Mouse (Mus musculus): ENCODE data around the gene Samd4b. TPM values are rescaled to one million over a fixed set of nuclear protein-coding genes. Genes with fewer than 3 reads are reported as not detected.
"Not testable (repeated sequence)": the region's sequence is repeated elsewhere in the genome, so short reads cannot be mapped to it uniquely, and the experiment has no call there.

Samd4b gene
- polyA plus RNA-seq (2015; fragmentation: Nextera tagmentation; extraction: Ambion mirVana), result 10.5 and 10.9 TPM in 2 replicates

DNA sequence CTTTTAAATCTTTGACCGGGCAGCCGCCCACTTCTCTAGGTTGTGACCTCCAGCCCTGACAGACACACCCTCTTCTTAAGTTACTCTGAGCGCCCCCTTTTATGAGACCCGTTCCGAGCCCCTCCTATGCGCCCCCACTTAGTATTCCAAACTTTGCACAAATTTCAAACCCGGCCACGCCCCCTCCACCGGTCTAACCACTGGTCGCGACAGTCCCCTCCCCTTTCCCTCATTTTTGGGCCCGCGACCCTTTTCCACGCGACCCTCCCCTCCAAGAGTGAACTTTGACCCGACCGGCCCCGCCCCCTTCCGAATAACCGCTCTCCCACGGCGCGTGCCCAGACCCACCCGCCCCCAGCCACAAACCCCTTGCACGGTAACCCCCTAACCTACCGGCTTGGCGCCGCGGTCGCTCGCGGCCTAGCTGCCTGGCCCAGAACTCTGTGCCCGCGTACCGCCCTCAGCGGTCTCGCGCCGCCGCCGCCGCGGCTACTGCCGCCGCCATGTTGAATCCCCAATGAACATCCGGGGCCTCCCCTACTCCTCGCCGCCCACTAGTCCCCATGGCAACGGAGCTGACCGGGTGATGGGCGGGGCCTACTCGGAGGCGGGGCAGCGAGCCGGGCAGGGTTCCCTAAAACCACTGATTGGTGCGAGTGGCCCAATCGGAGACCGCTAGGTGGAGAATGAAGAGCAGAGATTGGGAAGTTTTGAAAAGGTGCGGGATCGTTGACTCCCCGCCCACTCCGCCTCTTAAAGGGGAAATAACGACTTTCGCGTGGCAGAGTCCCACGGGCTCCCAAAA lies at the start of gene Samd4b, which contains the start of gene Pak4:
Samd4b (minus strand) TSS at position 503 of the 805 bp plus-strand sequence.
Pak4 (minus strand) TSS at position 544 of the 805 bp plus-strand sequence.
- peak; percentile 98 for DNase-seq (ENCODE audit: low spot score)

DNA sequence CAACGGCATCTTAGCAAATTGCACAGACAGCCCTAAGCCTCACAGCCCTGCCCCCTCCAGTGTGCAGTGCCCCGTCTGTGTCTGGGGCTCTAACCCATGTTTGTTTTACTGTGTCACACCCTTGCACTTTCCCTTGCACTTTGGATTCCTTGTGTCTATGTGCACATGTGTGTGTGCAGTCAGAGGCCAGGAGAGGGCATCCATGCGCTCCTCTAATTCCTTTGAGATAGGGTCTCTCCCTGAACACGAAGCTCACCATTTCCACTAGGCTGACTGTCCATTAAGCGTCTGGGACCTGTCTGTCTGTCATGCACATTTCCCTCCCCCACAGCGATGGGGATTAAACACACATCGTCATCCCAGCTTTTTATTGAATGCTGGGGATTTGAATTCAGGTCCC lies 49.1 kb upstream of the Samd4b start:
- peak; percentile 41 for DNase-seq (ENCODE audit: low spot score)

DNA sequence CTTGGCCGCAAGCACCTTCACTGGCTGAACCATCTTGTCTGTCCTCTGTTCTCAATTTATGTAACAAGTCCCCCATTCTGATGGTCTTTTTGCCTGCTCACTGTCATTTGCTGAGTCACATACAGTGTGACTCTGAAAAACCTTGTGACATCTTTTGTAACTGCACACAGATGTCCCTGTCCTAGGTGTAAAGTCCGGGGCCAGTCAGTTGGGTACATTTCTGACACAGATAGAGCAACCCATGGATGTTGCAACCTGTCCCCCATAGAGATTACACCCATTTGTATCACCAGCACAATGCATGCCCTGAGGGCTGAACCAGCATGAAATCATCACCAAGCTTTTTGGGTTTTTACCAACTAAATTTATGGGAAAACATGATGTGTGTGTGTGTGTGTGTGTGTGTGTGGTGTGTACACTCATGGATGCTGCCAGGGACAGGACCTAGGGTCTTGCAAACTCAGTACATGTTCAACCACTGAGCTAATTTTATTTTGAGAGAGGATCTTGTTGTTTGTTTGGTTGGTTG lies 48.1 kb upstream of the Samd4b start:
- no peak for DNase-seq (ENCODE audit: low spot score)

DNA sequence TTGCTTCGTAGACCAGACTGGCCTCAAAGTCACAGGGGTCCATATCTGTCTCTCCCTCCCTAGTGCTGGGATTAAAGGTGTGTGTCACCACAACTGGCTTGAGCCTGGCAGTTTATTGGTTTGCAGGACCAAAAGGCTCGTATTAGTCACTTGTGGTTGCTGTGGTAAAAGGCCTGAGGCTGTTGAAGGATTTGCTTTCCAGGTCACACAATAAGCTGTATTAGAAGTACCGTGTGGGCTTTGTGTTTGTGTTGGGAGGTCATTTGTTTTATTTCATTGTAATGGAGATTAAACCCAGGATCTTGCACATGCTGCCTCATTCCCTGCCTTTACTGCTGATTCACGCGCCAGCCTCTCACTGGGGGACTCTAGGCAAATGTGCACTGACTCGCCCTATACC lies 47.4 kb upstream of the Samd4b start:
- no peak for DNase-seq (ENCODE audit: low spot score)

DNA sequence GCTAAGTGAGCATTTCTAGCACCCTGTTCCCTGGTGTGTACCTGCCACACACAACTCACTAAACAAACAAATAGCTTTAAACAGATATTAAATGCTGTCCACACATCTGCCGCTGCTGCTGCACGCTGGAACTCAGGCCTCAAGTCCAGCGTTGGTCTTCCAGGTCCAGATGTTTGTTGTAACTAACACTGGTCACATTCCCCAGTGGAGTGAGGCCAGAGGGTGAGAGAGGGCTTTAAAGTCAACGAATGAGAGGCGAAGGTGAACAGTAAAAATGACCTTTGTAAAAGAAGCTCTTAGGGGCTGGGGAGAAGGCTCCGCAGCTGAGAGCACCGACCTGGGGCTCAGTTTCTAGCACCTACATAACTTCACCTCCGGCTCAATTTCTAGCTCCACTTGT lies 43.6 kb upstream of the Samd4b start:
- DNase-seq (ENCODE audit: low spot score), result no peak

DNA sequence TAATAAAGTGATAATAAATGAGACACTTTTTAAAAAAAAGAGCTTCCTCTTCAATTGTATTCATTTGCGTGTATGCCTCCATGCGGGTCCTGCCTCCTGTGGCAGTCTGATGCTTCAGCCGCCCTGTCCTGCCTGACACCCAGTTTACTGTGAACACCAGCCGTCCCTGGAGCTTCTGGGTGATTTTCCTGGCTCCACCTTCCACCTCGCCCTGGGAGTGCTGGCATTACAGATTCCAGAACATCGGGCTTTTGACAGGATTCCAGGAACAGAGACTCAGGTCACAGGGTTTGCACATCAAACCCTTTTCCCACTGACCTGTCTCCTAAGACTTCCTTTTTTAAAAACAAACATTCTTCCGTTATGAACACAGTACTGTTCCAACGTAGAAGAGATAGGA lies 39.6 kb upstream of the Samd4b start:
- no peak for DNase-seq (ENCODE audit: low spot score)

DNA sequence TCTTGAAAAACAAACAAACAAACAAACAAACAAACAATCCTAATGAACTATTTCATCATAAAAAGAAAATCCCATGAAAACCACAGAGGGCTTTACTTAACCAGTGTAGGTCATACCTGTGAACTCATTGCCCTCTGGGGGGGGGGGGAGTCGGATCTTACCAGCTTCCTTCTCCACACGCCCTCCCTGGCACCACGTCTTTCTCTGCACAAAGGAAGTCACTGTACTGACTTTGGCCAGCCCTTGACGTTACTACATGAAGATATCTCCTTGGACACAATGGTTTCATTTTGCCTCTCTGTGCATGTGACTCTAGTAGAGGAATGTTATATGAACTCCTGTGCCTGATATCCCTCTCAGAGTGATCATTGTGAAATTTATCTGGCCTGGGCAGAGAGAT lies 36.2 kb upstream of the Samd4b start:
- no peak for DNase-seq (ENCODE audit: low spot score)

DNA sequence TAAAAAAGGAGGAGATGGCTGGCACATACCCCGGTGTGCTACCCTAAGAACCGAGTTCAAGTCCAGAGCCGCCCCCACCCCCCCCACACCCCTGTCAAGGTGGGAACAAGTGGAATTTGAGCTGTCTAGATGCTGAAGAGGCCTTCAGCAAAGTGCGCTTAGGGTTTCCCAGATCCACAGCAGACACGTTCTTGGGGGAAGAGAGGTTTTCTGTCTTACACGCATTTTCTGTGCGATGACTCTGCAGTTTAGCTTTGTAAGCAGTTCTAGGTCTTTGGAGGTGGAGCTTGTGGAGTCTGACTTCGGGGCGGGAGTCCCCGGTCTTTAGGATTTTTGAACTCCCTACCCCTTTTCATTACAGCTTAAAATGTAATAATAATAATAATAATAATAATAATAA lies 33.1 kb upstream of the Samd4b start, which contains the start of gene Acp7:
Acp7 (minus strand) TSS at position 260 of the 400 bp plus-strand sequence.
- DNase-seq (ENCODE audit: low spot score), result no peak

DNA sequence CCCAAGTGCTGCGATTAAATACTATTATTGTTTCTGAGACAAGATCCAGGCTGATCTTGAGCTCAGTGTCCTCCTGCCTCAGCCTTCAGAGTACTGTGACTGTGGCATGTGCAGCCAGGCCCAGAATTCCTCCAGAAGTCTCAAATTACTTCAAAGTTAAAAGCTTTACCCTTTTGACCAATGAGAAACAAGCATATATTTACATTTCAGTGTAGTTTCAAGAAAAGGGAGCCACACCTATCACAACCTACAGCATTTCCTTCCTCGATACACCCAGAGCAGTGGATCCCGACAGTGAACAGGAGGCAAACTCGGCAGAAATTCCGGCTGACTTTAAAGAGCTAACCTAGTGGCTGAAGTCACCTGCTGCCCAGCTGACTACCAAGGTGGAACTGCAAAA lies 26.8 kb upstream of the Samd4b start:
- DNase-seq (ENCODE audit: low spot score), result no peak

DNA sequence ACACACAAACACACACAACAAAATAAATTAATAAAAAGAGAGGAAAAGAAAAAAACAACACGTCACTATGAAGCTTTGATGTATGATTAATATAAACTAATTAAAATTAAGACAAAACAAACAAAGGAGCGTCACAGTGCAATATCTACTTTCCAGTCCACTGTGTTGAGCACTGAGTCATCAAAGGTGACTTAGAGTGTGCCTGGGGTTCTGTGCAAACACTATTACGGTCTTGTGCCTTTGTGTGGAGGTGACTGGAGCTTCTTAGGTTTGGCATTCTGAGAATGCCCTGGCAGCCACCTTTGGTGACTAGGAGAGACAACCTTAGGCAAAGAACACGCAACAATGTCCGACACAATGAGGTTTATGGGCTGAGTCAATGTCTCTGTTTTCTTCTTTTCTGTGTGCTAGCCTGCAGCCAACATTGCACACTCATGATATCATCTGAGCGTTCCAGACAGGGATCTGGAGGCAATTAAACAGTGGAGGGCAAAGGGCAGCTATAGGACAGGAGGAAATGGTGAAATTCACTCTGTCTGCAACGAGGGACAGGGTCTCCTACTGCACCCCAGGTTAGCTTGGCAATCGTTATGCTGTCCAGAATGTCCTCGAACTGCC lies 21.3 kb upstream of the Samd4b start:
- no peak for DNase-seq (ENCODE audit: low spot score)

DNA sequence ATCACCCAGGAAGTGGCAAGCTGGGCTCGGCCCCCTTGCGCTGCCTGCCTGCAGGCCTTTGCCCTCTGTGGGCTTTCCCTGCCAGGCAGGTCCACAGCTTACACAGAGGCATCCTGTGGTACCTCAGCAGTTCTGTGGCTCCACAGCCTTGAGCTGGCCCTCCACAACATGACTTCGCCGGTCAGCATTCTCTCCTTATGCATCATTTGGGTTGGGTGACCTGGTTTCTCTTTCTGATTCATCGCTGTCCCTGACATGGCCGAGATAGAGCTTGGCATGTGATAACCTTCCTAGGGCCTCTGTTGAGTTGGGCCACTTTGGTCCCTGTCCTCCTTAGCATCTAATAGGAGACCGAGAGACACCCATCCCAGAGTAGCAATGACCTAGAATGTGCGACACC lies 8.0 kb upstream of the Samd4b start:
- no peak for DNase-seq (ENCODE audit: low spot score)

DNA sequence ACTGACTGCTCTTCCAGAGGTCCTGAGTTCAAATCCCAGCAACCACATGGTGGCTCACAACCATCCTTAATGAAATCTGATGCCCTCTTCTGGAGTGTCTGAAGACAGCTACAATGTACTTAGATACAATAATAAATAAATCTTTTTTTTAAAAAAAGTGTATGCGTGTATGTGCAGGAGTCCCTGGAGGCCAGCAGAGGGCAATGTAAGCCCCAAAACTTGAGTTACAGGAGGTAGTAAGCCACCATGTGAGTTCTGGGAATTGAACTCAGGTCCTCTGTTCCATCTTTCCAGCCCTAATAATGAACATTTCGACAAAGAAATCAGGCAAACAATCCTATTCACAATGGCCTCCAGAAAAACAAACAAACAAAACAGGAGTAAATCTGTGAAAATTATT lies 5.8 kb upstream of the Samd4b start:
- DNase-seq (ENCODE audit: low spot score), result not testable (repeated sequence)

DNA sequence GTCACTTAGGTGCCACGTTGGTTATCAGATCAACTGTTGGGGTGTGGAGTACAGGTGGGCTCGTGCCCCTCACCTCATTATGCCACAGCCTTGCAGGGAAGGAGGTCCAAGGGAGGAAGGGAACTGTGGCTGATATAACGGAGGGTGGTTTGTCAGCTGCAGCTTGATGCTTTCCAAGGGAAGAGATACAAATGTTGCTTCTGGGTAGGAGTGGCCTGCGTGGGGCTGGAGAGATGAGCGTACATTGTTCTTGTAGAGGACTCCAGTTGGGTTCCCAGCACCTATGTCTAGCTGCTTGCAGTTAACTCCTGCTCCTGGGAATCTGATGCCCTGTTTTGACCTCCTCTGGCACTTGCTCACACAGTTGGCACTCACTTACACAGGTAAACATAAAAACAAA lies 5.2 kb upstream of the Samd4b start:
- no peak for DNase-seq (ENCODE audit: low spot score)

DNA sequence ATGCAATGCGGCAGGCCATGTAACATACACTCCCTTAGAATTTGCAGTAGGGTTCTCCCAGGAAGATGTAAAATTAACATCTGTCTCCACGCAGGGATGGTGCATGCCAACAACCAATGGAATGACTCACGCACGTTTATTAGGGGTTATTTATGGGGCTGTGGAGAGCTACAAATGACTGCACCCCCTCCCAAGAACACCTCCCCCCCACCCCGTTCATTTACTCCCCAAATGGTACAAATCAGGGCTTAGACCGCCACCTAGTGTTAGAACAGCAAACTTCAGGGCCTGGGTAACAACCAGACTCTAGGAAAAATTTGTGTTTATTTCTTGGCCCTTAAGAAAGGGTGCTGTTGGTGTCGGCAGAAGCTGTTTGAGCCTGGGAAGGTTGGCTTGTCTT lies 3.7 kb upstream of the Samd4b start:
- DNase-seq (ENCODE audit: low spot score), result peak; percentile 76

DNA sequence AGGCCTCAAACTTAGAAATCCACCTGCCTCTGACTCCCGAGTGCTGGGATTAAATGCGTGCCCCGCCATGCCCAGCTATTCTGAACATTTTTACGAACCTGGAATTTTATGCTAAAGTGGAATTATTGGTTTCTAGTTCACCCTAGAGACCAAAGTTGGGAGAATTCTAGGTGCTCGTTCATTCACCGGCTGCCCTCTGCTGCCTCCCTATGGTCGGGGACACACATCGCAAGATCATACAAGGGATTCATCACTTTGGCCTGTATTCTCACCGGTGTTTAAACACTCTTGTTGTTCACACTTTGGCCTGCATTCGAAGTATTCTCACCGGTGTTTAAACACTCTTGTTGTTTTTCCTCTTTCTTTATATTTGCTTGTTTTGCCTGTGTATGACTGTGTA lies 3.1 kb upstream of the Samd4b start:
- peak; percentile 83 for DNase-seq (ENCODE audit: low spot score)

DNA sequence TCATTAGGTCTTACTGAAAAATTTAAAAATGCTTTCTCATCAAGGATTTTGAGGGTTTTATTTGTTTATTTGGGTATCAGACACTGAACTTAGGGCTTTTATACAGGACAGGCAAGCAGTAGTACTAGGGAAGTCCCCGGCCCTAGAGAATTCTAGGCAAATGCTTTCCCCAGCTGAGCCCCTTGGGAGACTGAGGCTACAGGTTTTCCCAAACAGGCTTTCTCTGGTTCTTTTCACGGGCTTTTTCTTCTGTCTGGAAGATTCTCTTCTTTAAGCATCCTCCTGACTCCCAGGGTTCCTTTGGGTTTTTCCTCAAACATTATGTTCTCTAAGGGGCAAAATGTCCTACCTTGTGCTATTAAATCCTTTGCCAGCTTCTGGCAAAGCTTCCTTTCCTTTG lies 1.0 kb upstream of the Samd4b start:
- no peak for DNase-seq (ENCODE audit: low spot score)

DNA sequence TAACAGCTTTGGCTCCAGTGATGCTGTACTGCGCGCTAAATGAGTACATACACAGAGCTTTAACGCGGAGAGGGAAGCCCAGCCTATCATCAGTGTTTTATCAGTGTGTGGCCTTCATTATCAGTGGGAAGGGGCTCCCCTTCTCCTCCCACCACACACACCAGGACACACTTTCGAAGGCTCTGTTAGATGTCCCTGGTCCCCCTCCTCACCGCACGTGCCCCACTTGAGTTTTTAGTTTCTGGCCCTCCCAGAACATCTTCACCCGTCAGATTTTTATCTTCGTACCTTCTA lies 720 bp downstream of the Samd4b start:
- no peak for DNase-seq (ENCODE audit: low spot score)

DNA sequence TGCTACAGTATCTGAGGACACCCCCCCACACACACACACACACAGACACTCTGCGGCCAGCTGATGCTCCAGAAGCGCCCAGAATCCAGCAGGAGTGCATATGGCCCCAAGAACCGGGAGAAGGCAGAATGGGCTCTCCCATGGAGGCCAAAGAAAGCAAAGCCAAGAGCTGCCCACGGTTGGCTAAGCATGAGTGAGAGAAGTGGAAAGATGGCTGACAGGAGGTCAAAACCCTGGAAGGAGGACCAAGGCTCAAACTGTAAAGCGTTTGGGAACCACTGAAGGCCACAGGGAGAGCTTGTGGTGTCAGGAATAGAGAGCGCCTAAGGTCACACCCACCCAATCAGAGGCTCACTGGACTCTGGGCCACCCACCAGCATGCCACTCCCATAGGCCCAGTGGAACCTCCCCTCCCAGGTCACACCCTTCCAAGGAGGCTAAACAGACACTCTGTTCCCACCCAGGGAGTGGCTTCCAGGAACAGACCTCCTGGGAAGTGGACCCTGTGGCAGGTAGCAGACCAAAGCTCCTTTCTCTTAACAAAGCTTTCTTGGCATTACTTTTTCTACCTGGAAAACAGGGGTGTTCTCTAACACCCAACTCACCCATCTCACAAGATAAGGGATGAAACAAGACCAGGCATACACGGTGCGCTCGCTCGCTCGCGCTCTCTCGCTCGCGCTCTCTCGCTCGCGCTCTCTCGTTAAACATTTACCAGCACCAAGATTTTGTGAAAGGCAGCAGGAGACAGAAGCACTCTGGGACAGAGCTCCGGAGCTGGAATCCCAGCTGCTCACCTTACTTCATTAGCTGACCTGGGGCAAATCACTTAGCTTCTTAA lies 1.3 kb downstream of the Samd4b start:
- DNase-seq (ENCODE audit: low spot score), result no peak

DNA sequence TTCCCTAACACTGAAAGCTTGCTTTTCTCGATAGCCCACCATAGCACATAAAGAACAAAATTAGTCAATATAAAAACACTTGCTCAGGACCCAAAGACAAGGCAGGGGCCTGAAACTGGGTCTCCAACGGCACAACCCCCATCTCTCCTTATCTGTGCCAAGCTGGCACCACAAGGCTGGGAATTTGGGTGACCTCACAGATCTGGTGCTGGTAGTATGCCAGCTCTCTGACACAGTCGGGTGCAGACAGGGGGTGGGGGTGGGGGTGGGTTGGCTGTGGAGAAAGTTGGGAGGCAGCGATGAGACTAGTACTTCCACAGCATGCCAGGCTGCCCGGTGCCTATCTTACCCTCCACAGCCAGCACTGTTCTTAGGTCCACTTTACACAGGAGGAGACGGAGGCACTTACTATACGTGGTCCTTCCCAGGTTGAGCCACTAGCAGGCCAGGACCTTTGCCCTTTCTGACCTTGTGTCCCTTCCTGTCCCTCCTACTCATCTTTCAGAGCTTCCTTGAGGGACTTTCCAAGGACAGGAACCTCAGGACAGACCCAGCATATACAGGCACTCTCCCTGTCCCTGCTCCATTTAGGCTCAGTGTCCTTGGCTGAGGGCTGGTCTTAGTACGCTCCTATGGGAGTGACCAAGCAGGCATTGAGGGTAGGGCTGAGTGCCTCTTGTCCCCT lies 2.1 kb downstream of the Samd4b start:
- no peak for DNase-seq (ENCODE audit: low spot score)

DNA sequence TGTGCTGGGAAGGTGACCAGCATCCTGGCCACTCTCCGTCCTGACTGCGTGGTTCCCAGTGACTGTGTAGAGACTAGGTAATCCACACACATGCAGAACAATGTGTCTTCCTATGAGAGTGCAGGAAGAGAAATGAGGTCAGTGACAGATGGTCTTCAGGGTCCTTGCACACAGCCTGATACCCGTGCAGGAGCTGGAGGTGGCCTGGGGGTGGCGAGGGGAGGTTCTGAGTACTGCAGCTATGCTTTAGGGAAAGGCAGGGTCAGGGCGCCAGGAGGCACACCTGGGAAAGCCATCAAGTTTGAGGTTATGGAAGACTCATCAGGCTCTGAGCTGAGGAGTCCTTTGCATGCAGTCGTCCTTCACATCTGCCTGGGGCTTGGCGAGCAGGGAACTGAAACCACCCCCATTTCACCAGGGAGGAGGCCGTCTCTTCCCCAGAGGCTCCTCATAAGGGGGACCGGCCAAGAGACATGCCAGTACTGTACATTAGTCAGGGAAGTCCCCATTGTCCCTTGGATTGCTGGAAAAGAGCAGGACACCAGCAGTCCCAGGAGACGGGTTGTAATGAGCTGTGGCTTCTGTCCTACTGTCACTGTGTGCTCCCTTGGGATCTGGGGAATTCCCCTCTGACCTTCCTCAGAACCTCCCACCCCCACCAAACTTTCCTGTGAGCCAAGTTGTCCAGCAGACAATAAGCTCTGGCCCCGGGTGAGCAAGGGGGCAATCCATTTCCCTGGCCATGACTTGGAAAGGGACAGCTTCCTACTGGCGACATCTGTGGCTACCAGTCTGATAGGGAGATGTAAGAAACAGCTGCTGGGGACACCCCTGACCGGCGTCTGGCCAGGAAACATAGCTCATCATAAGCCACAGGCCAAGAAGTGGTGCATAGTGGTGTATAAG lies 4.5 kb downstream of the Samd4b start:
- DNase-seq (ENCODE audit: low spot score), result no peak
